Mouse (Mus musculus) ES-Bruce4 (cell line): ENCODE measurements at regions not wholly inside any gene's neighbourhood (a gene's known extent, or its start where the extent isn't known, plus 50 kb on each side); places are given as distances from the start of the nearest gene placed in this dataset.

Source experiments
- CTCF ChIP-seq: IDR thresholded peaks from one replicate; pipeline ENCODE4 v1.8.1; 2011; ENCODE audit warnings: low read depth, low read length
- EP300 ChIP-seq: IDR thresholded peaks from 2 replicates; pipeline ENCODE4 v1.6.1; 2011; ENCODE audit warnings: low read depth, low read length; ENCODE audit not compliant: insufficient read depth
- POLR2A ChIP-seq: IDR thresholded peaks from one replicate; pipeline ENCODE4 v1.8.1; 2011; ENCODE audit warnings: low read length; ENCODE audit not compliant: insufficient read depth

DNA sequence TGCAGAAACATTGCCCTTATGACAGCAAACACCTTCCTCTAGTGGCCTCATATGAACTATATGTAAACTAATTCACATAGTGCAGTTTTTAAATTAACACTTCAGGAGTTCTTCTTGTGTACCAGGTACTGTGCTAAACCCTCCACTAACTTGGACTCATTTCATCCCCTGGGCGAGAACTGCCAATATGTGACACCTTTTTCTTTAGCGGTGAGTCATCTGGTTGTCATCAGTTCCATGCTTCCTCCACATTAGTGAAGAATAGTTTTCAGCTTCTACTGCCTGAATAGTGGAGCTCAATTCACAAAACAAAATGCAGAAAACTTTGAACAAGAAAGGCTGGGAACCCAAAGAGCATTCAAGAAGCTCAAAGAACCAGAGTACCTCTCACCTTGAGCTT is 76.9 kb upstream of the Slc24a5 start:
- TF ChIP-seq CTCF = no peak
- no peak for TF ChIP-seq POLR2A
- no peak for TF ChIP-seq EP300
